Mouse (Mus musculus): ENCODE data around the gene Vps9d1.
"Not testable (repeated sequence)": the region's sequence is repeated elsewhere in the genome, so short reads cannot be mapped to it uniquely, and the experiment has no call there.

The Vps9d1 gene

DNA sequence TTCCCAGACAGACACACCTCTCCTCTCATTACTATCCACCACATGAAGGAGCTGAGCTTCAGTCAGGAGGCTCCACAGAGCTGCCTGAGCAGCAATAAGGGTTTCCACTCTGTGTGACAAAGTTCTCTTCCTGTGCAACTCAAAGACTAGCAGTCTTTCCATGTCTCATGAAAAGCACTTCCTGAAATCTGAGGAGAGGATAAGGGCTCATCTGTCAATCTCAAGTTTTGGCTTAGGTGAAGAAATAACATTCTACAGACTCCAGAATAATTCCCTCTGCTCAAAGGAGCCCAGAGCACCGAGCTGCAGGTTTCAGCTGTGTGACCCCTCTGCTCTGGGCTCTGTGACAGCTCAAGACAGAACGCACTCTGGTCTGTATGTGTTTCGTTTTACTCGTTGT is 1.2 kb downstream of the Vps9d1 start:
- no peak for DNase-seq

DNA sequence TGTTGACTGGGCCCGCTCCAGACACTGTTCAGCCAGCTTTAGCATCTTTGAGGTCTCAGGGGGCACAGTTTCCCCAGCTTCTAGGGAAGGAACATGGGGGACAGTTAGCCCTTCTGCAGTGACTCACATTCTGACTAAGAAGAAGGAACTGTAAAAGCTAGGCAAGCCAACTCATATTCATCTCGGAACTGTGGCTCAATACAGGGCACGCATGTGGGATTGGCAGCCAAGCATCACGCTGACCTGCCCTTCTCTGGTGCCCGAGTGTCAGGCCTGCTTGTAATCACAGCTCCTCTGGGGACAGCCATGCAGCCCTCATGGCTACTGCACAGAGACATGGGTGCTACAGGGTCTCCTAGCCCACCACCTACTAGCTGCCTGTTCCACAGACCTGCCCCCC is 3.2 kb downstream of the Vps9d1 start:
- no peak for DNase-seq

- DNase-seq: no peak
Observed at GRCm38 (mm10) chr8:123248596-123248995, 5.6 kb downstream of the Vps9d1 start.

DNA sequence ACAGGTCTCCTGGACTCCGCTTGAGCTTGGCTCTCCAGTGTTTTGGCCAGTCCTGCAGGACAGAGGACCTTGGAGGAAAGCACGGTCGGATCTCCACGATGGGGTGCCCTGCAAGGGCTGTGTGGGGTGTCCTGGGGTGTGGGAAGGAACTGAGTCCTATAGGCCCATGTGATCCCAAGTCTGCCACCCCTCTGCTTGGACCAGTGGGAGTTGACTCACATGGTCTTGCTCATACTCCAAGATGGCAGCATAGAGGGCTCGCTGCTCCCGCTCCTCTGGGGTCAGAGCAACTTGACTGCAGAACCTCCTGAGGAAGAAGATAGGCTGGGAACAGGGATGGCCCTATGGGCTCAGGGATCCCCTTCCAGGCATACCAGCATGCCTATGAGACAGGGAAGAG is 6.4 kb downstream of the Vps9d1 start:
- no peak for DNase-seq

DNA sequence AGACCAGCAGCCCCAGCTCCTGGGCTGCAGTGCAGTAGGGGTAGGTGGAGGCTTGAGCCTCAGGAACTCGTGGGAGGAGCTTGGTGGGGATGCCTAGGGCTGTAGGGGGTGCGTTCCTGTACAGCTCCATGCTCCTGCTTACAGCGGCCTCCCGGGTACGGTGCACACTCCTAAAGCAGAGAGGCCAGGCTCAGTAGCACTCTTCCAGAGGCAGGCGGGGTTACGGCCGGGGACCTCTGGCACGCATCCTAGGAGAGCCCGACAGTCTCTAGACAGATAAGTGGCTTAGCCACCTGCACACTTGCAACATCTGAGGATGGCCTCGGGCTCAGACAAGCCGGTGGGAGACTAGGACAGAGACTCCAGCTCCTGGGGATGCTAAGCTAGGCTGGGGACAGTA is 8.6 kb downstream of the Vps9d1 start:
- no peak for DNase-seq

DNA sequence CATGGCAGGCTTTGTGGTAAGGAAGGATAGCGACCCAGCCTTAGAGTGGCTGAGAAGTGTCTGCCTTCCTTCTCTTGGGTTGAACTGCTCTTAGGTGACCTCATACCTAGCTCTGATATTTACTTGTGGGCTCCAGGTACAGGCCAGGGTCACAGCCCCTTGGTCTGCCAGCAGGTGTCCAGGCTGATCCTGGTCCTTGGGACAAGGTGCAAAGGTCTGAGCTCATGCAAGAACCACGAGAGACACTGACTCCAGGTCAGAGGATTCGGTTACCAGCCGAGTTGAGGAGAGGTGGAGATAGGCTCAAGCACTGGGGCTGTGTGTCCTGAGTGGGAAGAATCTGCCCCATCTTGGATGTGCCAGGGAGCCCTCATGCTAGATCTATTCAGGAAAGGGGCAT is 9.8 kb downstream of the Vps9d1 start:
- no peak for DNase-seq

DNA sequence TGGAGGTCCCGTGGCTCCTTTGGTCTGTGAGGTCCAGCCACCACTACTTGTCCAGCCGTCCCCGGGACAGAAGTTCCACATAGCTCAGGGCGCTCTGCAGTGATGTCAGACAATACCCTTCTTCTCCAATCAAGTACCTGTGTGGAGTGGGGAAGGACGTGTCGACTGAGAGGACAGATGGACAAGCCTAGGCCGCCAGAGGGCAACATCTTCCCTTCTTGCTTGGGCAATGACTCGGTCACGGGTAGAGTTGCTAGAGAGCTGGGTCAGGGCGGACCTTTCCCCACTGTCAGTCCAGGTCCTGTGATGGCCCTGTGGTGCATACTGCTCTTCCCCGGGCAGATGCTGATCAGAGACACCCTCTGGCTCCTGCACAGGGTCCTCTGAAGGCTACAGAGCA is 11.1 kb downstream of the Vps9d1 start:
- no peak for DNase-seq

DNA sequence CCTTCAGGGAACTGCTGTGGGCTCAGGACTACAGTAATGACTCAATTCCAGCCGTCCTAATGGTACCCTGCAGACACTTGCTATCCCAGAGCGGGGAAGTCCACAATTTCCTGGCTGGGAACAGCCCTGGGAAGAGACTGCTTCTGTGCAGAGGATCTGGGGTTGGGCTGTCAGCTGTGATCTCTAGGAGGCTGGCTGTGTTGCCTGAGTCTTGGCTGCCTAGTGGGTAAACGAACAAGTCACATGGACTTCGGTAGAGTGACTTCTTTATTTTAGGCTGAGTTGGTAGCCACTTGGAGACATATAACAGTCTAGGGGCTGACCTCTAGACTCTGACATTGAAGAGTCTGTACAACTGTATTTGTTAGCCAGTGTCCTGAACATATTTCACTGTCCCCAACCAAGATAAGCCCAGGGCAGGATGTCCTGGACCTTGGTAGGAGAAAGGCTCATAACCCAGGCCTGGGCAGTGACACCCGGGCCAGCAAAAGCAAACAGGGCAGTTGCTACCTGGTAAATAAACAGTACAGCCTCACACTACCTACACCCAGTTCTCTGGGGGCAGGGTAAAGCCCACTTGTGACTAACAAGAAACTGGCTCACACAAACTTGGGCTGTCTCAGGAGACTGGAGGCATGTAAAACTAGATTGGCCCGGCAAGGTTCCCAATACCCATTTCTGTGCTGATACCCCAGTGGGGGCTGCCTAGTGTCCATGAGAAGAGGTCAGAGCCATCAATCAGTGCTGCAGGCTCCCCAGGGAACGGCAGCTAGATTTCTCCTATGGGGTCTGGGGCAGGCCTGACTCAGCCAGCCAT is 11.8 kb downstream of the Vps9d1 start:
- no peak for DNase-seq

DNA sequence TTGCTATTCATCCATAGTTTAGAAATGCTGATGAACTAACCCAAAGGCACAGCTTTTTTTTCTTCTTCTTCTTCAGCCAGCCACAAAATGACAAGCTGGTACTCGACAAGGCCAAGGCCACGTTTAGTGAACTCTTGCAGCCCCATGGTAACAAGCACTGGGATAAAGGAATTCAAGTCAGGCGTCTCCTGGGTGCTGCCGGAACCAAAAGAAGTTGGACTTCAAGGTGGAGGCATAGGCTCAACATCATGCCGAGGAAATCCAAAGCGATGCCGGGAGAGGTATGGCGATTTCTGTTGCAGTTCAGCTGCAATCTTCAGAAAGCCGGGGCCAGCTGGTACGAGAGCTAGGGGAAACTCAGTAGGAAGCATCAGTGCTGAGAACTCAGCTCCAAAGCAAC is 14.8 kb downstream of the Vps9d1 start:
- DNase-seq: no peak

DNA sequence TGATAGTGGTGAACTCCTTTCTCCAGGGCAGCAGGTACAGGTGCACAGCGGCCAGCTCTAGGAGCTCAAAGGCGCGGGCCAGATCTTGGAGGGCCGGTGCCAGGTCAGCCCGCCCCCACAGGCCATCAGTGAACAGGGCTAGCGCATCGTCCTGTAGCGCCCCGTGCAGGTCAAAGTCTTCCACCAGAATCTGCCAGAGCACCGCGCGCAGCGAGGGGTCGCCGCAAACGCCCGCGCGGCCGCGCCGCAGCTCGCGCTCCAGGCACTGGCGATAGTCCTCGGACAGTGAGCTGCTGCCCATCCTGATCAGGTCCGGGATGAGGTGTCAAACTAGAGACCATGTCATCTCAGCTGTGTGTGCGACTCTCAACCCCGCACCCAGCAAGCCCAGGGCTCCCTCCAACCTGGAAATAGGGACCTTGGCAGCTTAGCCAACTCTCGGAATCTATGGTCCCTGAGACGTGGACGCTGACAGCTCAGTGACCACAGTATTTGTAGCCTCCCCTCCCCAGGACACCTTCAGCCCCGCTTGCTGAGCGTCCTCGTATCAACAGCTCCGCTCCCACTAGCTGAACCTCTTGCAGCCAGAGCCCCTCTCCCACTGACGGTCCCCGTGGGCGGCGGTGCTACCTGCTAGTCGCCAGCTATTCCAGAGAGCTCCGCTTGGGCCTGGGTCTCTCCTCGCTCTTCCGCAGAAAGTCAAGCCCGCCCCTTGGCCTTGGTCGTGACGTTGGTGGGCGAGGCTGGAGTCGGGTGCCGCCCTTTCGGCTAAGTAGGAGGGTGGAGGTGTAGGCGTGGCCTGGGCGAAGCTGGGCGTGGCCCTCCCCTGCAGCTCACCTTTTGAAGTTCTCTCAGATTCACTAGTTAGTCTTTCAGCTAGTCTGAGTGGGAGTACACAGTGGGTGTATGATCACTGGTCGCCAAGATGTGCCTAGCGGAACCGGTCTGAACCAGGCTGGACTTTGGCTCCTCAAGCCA is 18.3 kb downstream of the Vps9d1 start, which contains the start of gene Spata2l:
TSS of gene Spata2l (minus strand) at position 714 of the 978 bp plus-strand sequence.
- peak; percentile 92 to 94 for DNase-seq

- peak; percentile 26 to 35 for DNase-seq
Observed at GRCm38 (mm10) chr8:123234918-123235519, 19.1 kb downstream of the Vps9d1 start.

- no peak for DNase-seq
Observed at GRCm38 (mm10) chr8:123233760-123234159, 20.4 kb downstream of the Vps9d1 start.

- DNase-seq: no peak
Observed at GRCm38 (mm10) chr8:123233300-123233699, 20.8 kb downstream of the Vps9d1 start.

DNA sequence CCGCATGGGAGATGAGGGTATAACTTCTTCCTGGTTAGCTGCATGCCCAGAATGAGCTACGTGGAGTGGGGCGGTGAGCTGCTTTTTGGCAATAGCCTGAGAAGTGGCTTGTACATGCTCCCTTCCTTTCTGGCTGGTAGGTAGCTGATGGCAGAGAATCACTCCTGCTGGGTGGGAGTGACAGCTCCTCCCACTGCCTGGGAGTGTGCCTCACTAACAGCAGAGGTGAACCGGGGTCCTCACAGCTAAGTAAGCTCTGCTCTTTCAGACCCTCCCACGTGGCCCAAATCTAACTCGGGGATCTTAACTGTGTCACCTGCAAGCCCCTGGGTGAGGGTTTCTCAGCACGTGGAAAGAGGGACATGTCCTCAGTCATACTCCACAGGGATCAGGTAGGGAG is 21.6 kb downstream of the Vps9d1 start:
- DNase-seq: no peak

DNA sequence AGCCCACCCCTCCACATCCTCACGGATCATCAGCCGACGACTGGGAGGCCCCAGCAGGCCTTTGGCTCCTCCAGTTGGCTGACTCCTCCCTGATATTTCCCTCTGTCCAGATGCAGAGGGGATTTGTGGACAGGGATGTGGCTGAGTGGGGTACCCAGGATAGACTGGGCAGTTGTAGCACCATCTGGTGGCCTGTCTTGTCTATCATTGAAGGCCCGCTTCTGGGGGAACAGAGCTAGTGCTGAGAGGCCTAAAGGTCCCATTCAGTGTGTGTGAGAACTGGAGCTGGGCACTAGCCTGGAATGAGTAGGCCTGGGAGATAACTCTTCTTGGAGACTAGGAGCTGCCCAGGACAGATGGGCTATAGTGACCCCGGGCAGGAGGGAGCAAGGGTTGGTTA is 22.4 kb downstream of the Vps9d1 start:
- DNase-seq: peak; percentile 52 to 59

GRCm38 (mm10) chr8:123230326-123230725 is 23.8 kb downstream of the Vps9d1 start:
- not testable (repeated sequence) for DNase-seq

- no peak for DNase-seq
Observed at GRCm38 (mm10) chr8:123228416-123228815, 25.7 kb downstream of the Vps9d1 start.

DNA sequence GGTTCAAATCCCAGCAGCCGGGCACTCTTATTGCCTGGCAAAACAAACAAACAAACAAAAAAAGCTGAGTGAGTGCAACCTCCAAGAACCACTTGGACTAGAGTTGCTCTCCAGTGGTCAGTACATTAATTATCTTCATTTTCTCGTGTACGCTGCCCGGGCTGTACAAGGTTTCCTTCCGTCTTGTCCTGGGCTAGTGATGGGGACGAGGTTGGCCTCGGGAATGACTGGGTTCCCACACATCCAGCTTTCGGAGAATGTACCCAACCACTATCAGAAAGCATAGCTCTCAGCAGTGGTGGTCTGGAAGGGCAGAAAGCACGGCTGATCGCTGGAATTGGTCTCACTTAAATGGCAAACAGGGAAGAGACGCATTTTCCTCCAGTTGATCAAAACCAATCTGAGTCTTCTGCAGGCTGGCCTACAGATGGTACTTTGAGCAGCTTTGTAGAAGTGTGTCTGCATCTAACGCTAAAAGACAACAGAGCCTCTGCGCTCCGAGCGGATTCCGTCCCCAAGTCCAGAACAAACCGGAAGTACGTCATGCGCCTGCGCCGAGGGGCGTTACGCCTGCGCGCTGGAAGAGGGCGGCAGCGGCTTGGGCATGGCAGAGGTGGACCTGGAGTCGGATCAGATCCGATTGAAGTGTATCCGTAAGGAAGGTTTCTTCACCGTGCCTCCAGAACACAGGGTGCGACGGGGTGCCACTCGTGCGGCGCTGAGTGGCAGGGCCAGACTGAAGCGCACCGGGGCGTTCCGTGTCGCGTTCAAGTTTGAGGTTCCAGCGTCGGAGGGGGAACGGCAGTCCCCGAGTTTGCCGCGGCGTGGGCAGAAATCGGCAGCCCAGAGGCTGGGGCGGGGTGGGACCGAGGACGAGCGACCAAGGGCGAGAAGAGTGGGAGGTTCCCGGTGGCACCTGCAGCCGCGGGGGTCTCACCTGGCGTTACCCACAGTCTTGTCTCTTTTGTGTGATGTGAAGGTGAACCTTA is 29.6 kb downstream of the Vps9d1 start, which contains the start of gene Cdk10:
TSS of gene Cdk10 (plus strand) at position 565 of the 989 bp plus-strand sequence.
- DNase-seq: peak; percentile 96

GRCm38 (mm10) chr8:123220917-123221316 is 33.2 kb downstream of the Vps9d1 start:
- no peak for DNase-seq

- DNase-seq: no peak
Observed at GRCm38 (mm10) chr8:123215430-123215829, 38.7 kb downstream of the Vps9d1 start.

DNA sequence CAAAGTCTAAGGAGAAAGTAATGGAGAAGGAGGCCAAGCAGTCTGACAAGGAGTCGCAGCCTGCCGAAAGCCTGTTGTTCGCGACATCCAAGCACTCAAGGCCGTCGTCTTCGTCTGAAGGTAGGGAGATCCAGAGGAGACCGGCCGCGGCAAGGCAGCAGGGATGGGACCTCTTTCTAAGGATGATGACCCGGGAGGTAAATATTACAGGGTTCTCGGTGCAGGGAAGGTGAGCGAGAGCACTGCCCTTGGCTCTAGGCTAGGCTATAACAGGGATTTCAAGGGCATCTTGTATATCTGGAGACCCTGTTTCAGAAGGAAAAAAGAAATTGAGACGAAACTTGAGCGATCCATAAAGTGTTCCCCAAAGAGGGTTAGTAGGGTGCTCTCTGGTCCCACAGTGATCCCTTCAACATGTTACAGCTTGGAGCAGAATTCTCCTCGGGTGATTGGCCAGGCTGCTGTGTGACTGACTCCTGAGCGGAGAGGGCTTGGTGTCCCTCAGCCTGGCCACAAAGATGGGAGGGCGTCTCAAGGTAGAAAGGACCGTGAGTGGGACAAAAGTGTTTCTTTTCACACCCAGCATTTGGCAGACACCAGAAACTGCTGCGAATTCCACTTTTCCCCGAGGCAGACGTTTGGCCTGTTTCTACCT is 40.9 kb downstream of the Vps9d1 start:
- peak in 1 of 2 experiments; percentile 39 for DNase-seq
